Mouse (Mus musculus): ENCODE measurements at regions not wholly inside any gene's neighbourhood (a gene's known extent, or its start where the extent isn't known, plus 50 kb on each side); places are given as distances from the start of the nearest gene placed in this dataset.
A peak's percentile ranks its signal among the peaks of the same experiment; 100 is the strongest.
"Not testable (repeated sequence)": the region's sequence is repeated elsewhere in the genome, so short reads cannot be mapped to it uniquely, and the experiment has no call there.

GRCm38 (mm10) chrX:133119026-133119425, 569.8 kb downstream of the Pcdh19 start:
- peak in 1 of 2 experiments; percentile 8 for DNase-seq (ENCODE audit: low spot score in 2 of 2)

DNA sequence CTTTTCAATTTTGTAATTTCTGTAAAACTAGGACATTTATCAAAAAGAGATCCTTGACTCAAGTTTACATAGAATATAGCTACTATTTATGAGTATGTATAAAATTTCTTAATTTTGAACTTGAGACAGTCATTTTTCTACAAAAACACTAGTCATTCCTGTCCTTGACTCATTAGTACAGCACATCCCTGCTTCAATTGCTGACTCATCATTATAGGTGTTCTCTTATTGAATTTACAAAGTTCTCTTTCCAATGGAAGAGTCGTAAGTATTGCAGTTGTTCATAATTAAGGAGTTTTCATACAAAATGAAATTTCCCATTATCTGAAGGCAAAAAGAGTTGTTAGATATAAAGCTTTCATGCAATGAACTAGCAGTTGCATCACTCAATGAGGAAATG, 578.6 kb downstream of the Pcdh19 start:
- no peak for DNase-seq (ENCODE audit: low spot score in 2 of 2)

- no peak for DNase-seq (ENCODE audit: low spot score in 2 of 2)
Measured at GRCm38 (mm10) chrX:133092983-133093382, 595.8 kb downstream of the Pcdh19 start.

DNA sequence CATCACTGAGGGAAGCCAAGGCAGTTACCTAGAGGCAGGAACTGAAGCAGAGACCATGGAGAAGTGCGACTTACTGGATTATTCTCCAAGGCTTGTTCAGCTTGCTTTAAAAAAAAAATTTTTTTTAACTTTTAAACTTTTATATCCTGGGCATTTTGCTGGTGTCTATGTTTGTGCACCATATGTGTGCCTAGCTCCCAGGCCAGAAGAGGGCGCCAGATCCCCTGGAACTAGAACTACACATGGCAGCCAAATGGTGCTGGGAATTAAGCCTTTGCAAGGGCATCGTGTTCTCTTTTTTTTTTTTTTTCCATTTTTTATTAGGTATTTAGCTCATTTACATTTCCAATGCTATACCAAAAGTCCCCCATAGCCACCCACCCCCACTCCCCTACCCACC, 624.7 kb downstream of the Pcdh19 start:
- not testable (repeated sequence) for DNase-seq (ENCODE audit: low spot score in 2 of 2)

Measured in layer of hippocampus, adult 8-10 months (tissue).